Mouse (Mus musculus) sigmoid colon, adult 10 weeks (tissue): ENCODE measurements around the gene Sptb. TPM values are rescaled to one million over a fixed set of nuclear protein-coding genes. Genes with fewer than 3 reads are reported as not detected.

Experiments
- polyA plus RNA-seq: library from polyadenylated mRNA; stranded (reverse); fragments of 350-450 nt; fragmentation: Illumina TruSeq; extraction: RNeasy Lipid Tissue Mini Kit (QIAGEN cat#74804); gene quantifications from one replicate; pipeline ENCODE4 v1.2.3, GENCODE M21; 2014; ENCODE audit warnings: low read depth, low replicate concordance

Gene Sptb
- polyA plus RNA-seq: 0.09 TPM

DNA sequence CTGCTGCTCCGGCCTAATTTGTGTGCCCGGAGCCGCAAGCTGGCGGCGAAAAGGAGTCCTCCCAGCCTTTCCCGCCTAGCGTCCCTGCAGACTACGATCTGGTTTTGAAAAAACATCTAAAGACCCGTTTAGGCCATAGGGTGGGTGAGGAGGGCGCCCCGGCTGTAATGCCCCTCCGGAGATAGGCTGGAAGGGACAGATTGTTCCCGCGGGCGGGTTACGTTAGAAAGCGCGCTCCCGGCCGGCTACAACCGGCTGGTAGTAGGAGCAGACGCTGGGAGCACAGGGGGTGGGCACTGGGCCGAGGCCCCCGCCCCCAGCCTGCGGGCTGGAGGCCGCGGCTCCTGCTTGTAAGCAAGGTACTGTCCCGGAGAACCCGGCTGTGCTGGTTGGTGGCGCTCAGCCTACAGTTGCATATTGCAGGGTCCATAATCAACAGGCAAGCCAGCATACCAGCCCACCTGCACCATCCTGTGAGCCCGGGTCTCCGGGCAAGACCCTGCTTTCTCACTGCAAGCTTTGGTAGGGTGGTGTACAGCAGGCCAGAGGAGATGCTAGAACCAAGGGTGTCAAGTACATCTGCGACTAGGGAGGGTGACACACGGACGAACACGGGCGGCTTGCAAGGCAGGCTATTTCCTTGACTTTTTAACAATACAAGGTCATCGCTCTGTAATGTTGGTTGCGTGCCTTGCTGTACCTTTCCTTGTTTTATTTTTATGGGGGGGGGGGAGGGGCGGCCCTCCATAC, at the start of gene Sptb:
Gene Sptb (minus strand): TSS at position 197 of the 750 bp plus-strand sequence.

GRCm38 (mm10) chr12:76530580-76531139, 179.7 kb downstream of the Sptb start, which contains the start of gene Plekhg3:
Gene Plekhg3, plus strand, starts transcription at chr12:76530891.

Other genes with a start within 250 kb of the Sptb start
- 13.9 TPM for gene Plekhg3, start 179.7 kb downstream of the Sptb start, polyA plus RNA-seq
- gene Churc1, start 55.0 kb upstream of the Sptb start, polyA plus RNA-seq: 70.9 TPM
- gene Fntb, start 55.0 kb upstream of the Sptb start, polyA plus RNA-seq: 1.8 TPM
- 11.0 TPM for gene Gpx2, start 85.0 kb upstream of the Sptb start, polyA plus RNA-seq
- gene Rab15, start 112.4 kb upstream of the Sptb start, polyA plus RNA-seq: 38.2 TPM